Mouse (Mus musculus) erythroid progenitor cell, adult 5-6 weeks (primary cell): ENCODE results near the gene Siglec1. TPM values are rescaled to one million over a fixed set of nuclear protein-coding genes. Genes with fewer than 3 reads are reported as not detected.

Experiments used
- ATAC-seq: replicated peaks from 2 replicates; pipeline ENCODE4 v1.8.0; 2016; ENCODE audit warnings: moderate number of reproducible peaks, mild to moderate bottlenecking, moderate TSS enrichment, inconsistent platforms; ENCODE audit not compliant: poor library complexity, low FRiP score, severe bottlenecking
- total RNA-seq, 2 experiments: library from RNA; stranded (forward) in 1 of 2; stranded (reverse) in 1 of 2; fragments of 150-400 nt in 1 of 2; fragments of 186-747, 209-891 nt in 1 of 2; gene quantifications; 2 replicates each; pipeline versions ENCODE4 v1.2.3 to v1.2.4; 2015 to 2017; ENCODE audit warnings: low replicate concordance in 2 of 2

Siglec1 gene
- total RNA-seq, 2 experiments from 2014 or later = 2.6 to 8.8 TPM

- ATAC-seq = no peak
Measured at GRCm38 (mm10) chr2:131029065-131029935, 57.3 kb downstream of the Siglec1 start.

- ATAC-seq = no peak
Measured at GRCm38 (mm10) chr2:131026941-131027340, 59.6 kb downstream of the Siglec1 start.

DNA sequence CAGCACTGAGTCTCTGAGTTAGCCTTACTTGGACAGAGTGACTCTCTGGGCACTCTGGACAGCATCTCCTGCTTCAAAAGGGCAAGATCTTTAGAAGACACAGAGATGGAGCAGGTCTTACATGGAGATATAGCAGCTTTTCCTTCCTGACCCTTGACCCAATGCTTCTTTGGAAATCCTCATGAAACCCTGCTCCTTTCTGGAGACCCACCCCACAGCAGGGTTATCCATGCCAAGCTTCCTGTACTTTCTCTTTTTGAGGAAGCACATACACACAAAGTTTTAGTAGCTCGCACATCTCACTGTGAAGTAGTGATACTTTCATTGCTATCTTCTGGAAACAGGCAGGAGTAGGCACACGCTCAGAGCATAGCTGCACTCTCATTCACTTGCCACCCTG is 61.3 kb downstream of the Siglec1 start:
- no peak for ATAC-seq

Other genes with a start within 250 kb of the Siglec1 start
- 14.7 and 32.4 TPM in 2 replicates for gene 4930402H24Rik, start 180.4 kb downstream of the Siglec1 start, total RNA-seq (2015; ENCODE audit: low replicate concordance)
- 16.0 and 37.9 TPM in 2 replicates for gene 4930402H24Rik, start 180.4 kb downstream of the Siglec1 start, total RNA-seq (2017; ENCODE audit: low replicate concordance)
- gene Atrn, start 180.3 kb downstream of the Siglec1 start, total RNA-seq (2015; ENCODE audit: low replicate concordance) = 9.7 and 10.1 TPM in 2 replicates
- gene Atrn, start 180.3 kb downstream of the Siglec1 start, total RNA-seq (2017; ENCODE audit: low replicate concordance) = 5.8 and 13.7 TPM in 2 replicates
- gene Gfra4, start 43.7 kb downstream of the Siglec1 start, total RNA-seq (2015; ENCODE audit: low replicate concordance) = 1.3 and 9.7 TPM in 2 replicates
- gene Gfra4, start 43.7 kb downstream of the Siglec1 start, total RNA-seq (2017; ENCODE audit: low replicate concordance) = not detected in 2 replicates
- 15.5 and 36.4 TPM in 2 replicates for gene Adam33, start 23.0 kb downstream of the Siglec1 start, total RNA-seq (2015; ENCODE audit: low replicate concordance)
- gene Adam33, start 23.0 kb downstream of the Siglec1 start, total RNA-seq (2017; ENCODE audit: low replicate concordance) = 10.0 and 11.3 TPM in 2 replicates
- gene Hspa12b, start 40.5 kb upstream of the Siglec1 start, total RNA-seq (2015; ENCODE audit: low replicate concordance) = not detected in 2 replicates
- gene Hspa12b, start 40.5 kb upstream of the Siglec1 start, total RNA-seq (2017; ENCODE audit: low replicate concordance) = not detected in 2 replicates
- not detected in 2 replicates for gene Gm11037, start 46.7 kb upstream of the Siglec1 start, total RNA-seq (2015; ENCODE audit: low replicate concordance)
- gene Gm11037, start 46.7 kb upstream of the Siglec1 start, total RNA-seq (2017; ENCODE audit: low replicate concordance) = not detected in 2 replicates
- gene 1700037H04Rik, start 73.3 kb upstream of the Siglec1 start, total RNA-seq (2015; ENCODE audit: low replicate concordance) = 124 and 160 TPM in 2 replicates
- 58.5 and 68.4 TPM in 2 replicates for gene 1700037H04Rik, start 73.3 kb upstream of the Siglec1 start, total RNA-seq (2017; ENCODE audit: low replicate concordance)
- gene Cenpb, start 93.3 kb upstream of the Siglec1 start, total RNA-seq (2015; ENCODE audit: low replicate concordance) = 8.3 and 8.8 TPM in 2 replicates
- gene Cenpb, start 93.3 kb upstream of the Siglec1 start, total RNA-seq (2017; ENCODE audit: low replicate concordance) = 12.5 and 15.1 TPM in 2 replicates
- 345 and 367 TPM in 2 replicates for gene Cdc25b, start 100.2 kb upstream of the Siglec1 start, total RNA-seq (2015; ENCODE audit: low replicate concordance)
- gene Cdc25b, start 100.2 kb upstream of the Siglec1 start, total RNA-seq (2017; ENCODE audit: low replicate concordance) = 664 and 783 TPM in 2 replicates
- 4.6 and 4.7 TPM in 2 replicates for gene Spef1, start 100.5 kb upstream of the Siglec1 start, total RNA-seq (2015; ENCODE audit: low replicate concordance)
- gene Spef1, start 100.5 kb upstream of the Siglec1 start, total RNA-seq (2017; ENCODE audit: low replicate concordance) = 4.1 and 6.4 TPM in 2 replicates
- gene Ap5s1, start 120.3 kb upstream of the Siglec1 start, total RNA-seq (2015; ENCODE audit: low replicate concordance) = 10.8 and 11.3 TPM in 2 replicates
- 10.9 and 11.4 TPM in 2 replicates for gene Ap5s1, start 120.3 kb upstream of the Siglec1 start, total RNA-seq (2017; ENCODE audit: low replicate concordance)
- 27.0 and 33.1 TPM in 2 replicates for gene Mavs, start 147.3 kb upstream of the Siglec1 start, total RNA-seq (2015; ENCODE audit: low replicate concordance)
- gene Mavs, start 147.3 kb upstream of the Siglec1 start, total RNA-seq (2017; ENCODE audit: low replicate concordance) = 12.3 and 16.3 TPM in 2 replicates
- gene Pank2, start 175.7 kb upstream of the Siglec1 start, total RNA-seq (2015; ENCODE audit: low replicate concordance) = 40.0 and 69.2 TPM in 2 replicates
- gene Pank2, start 175.7 kb upstream of the Siglec1 start, total RNA-seq (2017; ENCODE audit: low replicate concordance) = 37.8 and 65.5 TPM in 2 replicates